Mouse (Mus musculus): ENCODE data around the gene Prkcq. TPM values are rescaled to one million over a fixed set of nuclear protein-coding genes. Genes with fewer than 3 reads are reported as not detected.

Gene Prkcq
- 330 TPM for total RNA-seq (2023)

DNA sequence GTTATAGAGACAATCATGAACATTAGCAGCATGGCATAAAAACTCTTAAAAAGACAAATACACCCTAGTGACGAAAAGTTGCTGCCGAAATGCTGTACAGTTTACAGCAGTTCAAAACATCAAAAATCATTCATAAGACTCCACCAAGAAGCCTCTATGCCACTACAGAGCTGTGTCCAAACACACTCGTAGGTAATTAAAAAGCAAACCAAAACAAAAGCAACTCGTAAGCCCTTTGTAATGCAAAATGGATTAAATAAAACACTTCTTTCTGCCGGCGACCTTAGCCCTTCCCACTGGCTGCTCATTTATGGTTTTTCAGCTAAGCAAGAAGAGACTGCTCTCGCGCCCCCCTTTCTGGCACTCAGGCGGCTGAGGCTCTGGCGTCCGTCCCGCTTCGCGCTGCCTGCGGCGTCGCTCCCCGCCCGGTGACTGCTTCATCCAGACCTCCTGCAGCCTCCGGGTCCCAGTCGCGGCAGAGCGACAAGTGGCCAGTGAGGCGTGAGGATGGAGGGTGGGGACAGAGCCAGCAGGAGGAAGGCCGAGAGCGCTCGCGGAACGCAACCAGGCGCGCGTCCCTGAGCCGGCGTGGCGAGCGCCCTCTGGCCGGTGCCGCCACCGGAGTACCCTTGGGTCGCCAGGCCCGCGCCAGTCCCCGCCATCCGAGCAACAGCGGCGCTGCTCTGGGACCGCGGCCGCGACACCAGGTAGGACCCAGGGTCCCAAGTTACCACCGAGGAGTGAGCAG, at the start of gene Prkcq:
Prkcq (plus strand) TSS at position 355 of the 748 bp plus-strand sequence.

